8 mouse cellular contexts compared by ENCODE assay signal in genomic region chr5:36797291-36797690, GRCm38 (mm10). TPM values are rescaled to one million over a fixed set of nuclear protein-coding genes. Genes with fewer than 3 reads are reported as not detected.
DNase-seq lines count a peak whose midpoint lies in the region; ATAC-seq and TF ChIP-seq lines count a peak whose summit lies in the region.

No protein-coding gene starts in this region.

- 59% methylated on average over 8 of the region's 8 CpGs for WGBS in limb, embryonic 12.5 days
- 52% methylated on average over 8 of the region's 8 CpGs for WGBS in stomach, embryonic 15.5 days

- TF ChIP-seq POLR2A in testis, adult 2 months (IDR thresholded peaks at IDR 0.05; ENCODE audit: control insufficient read depth, low read depth, low read length): no peak

- H3K27ac ChIP-seq in testis, adult 2 months (ENCODE audit: control insufficient read depth, insufficient read depth, low read depth, low read length): peak overlapping the region; percentile 23; the same call in 1 of the 2 replicates
- no peak overlapping the region for H3K27ac ChIP-seq in limb, embryonic 12.5 days
- H3K27ac ChIP-seq in stomach, embryonic 15.5 days: peak overlapping the region; percentile 98; the same call in 1 of the 2 replicates

- no peaks in the 10 kb centered on the region for H3K27me3 ChIP-seq in testis, adult 2 months (ENCODE audit: control insufficient read depth, insufficient read depth, low read length)
- H3K27me3 ChIP-seq in limb, embryonic 12.5 days: 0 out of 2 replicates have a peak, but pooled peaks cover 3% of the 10 kb centered on the region
- no peaks in the 10 kb centered on the region for H3K27me3 ChIP-seq in stomach, embryonic 15.5 days (replicated peaks)

- no peaks in the 10 kb centered on the region; the same call in 1 of the 2 replicates for H3K36me3 ChIP-seq in testis, adult 2 months (ENCODE audit: control insufficient read depth, insufficient read depth, low read length)
- peaks cover 23% of the 10 kb centered on the region for H3K36me3 ChIP-seq in limb, embryonic 12.5 days
- H3K36me3 ChIP-seq in stomach, embryonic 15.5 days: peaks cover 10% of the 10 kb centered on the region

- H3K4me2 ChIP-seq in limb, embryonic 12.5 days: peak overlapping the region; percentile 61
- peak overlapping the region; percentile 73 for H3K4me2 ChIP-seq in stomach, embryonic 15.5 days

- peaks cover 4% of the 10 kb centered on the region for H3K4me1 ChIP-seq in testis, adult 2 months (ENCODE audit: control insufficient read depth, insufficient read depth, low read length)
- no peaks in the 10 kb centered on the region; the same call in 1 of the 2 replicates for H3K4me1 ChIP-seq in limb, embryonic 12.5 days (replicated peaks)
- no peaks in the 10 kb centered on the region for H3K4me1 ChIP-seq in stomach, embryonic 15.5 days

- DNase-seq in CD4-positive, CD25-positive, alpha-beta regulatory T cell, adult 2 months (ENCODE audit: low read depth, low spot score): peak; percentile 14
- no peak for DNase-seq in testis, postnatal 14 days (ENCODE audit: low spot score)
- DNase-seq in urinary bladder, postnatal 10 days (ENCODE audit: low spot score): no peak
- no peak for DNase-seq in adrenal gland, adult 18-20 months (ENCODE audit: low spot score in 2 of 2)

- no peak for TF ChIP-seq CTCF in testis, adult 2 months (IDR thresholded peaks at IDR 0.05; ENCODE audit: control insufficient read depth, insufficient read depth, insufficient replicate concordance, low read depth, low read length)

- H3K9me3 ChIP-seq in limb, embryonic 12.5 days: no peaks in the 10 kb centered on the region
- H3K9me3 ChIP-seq in stomach, embryonic 15.5 days: no peaks in the 10 kb centered on the region

- peak overlapping the region; percentile 86; the same call in 1 of the 2 replicates for H3K9ac ChIP-seq in limb, embryonic 12.5 days (replicated peaks)
- no peak overlapping the region for H3K9ac ChIP-seq in stomach, embryonic 15.5 days

- peak overlapping the region; percentile 92; the same call in 1 of the 2 replicates for H3K4me3 ChIP-seq in testis, adult 2 months (ENCODE audit: control insufficient read depth, low read depth, low read length)
- H3K4me3 ChIP-seq in limb, embryonic 12.5 days (replicated peaks): peak overlapping the region; percentile 69
- peak overlapping the region; percentile 68 for H3K4me3 ChIP-seq in stomach, embryonic 15.5 days (replicated peaks)

- ATAC-seq in CD4-positive, CD25-positive, alpha-beta regulatory T cell, adult 4 months: no peak
- ATAC-seq in limb, embryonic 12.5 days (ENCODE audit: insufficient number of reproducible peaks, insufficient read depth, low FRiP score, low TSS enrichment, low read depth): no peak
- ATAC-seq in stomach, embryonic 15.5 days (ENCODE audit: insufficient read depth, low FRiP score, low read depth): no peak

RNA-seq across cellular contexts. Expression of gene Mrfap1, which starts 0.7 kb away (rescaled TPM):
- 10 to 100 TPM; 42.0 to 74.5 TPM for polyA plus RNA-seq in CD4-positive, CD25-positive, alpha-beta regulatory T cell, adult 4 months (2017; shearing (Covaris generic))
- polyA plus RNA-seq in testis, adult 2 months (2012; rRNA removed): 76.5 and 86.7 TPM in 2 replicates
- 685 and 692 TPM in 2 replicates for polyA plus RNA-seq in limb, embryonic 12.5 days (2016; fragmentation: Nextera tagmentation; extraction: Ambion mirVana)
- 510 and 539 TPM in 2 replicates for polyA plus RNA-seq in stomach, embryonic 15.5 days (2015; fragmentation: Nextera tagmentation; extraction: Ambion mirVana)
- 100 to 1,000 TPM; 581 to 655 TPM for total RNA-seq in adrenal gland, adult 18-20 months (2021)

RNA-seq across cellular contexts. Expression of gene Man2b2, which starts 33.2 kb away (rescaled TPM):
- 10 to 100 TPM; 19.5 to 34.7 TPM for polyA plus RNA-seq in CD4-positive, CD25-positive, alpha-beta regulatory T cell, adult 4 months (2017; shearing (Covaris generic))
- 181 and 185 TPM in 2 replicates for polyA plus RNA-seq in testis, adult 2 months (2012; rRNA removed)
- 6.9 and 7.8 TPM in 2 replicates for polyA plus RNA-seq in limb, embryonic 12.5 days (2016; fragmentation: Nextera tagmentation; extraction: Ambion mirVana)
- polyA plus RNA-seq in stomach, embryonic 15.5 days (2015; fragmentation: Nextera tagmentation; extraction: Ambion mirVana): 17.9 and 19.2 TPM in 2 replicates
- 10 to 100 TPM; 53.6 to 57.2 TPM for total RNA-seq in adrenal gland, adult 18-20 months (2021)

RNA-seq across cellular contexts. Expression of gene Bloc1s4, which starts 48.8 kb away (rescaled TPM):
- polyA plus RNA-seq in CD4-positive, CD25-positive, alpha-beta regulatory T cell, adult 4 months (2017; shearing (Covaris generic)): 1 to 10 TPM in 1 of 2 experiments, under 1 TPM in 1; 0.67 to 2.9 TPM
- polyA plus RNA-seq in testis, adult 2 months (2012; rRNA removed): 22.6 and 22.9 TPM in 2 replicates
- polyA plus RNA-seq in limb, embryonic 12.5 days (2016; fragmentation: Nextera tagmentation; extraction: Ambion mirVana): 32.5 and 34.5 TPM in 2 replicates
- polyA plus RNA-seq in stomach, embryonic 15.5 days (2015; fragmentation: Nextera tagmentation; extraction: Ambion mirVana): 23.2 and 26.3 TPM in 2 replicates
- total RNA-seq in adrenal gland, adult 18-20 months (2021): 10 to 100 TPM; 27.0 to 35.8 TPM
